Mouse (Mus musculus) kidney, postnatal 0 days (tissue): ENCODE measurements at regions not wholly inside any gene's neighbourhood (a gene's known extent, or its start where the extent isn't known, plus 50 kb on each side); places are given as distances from the start of the nearest gene placed in this dataset.

ENCODE experiments used
- ATAC-seq: fragments of 200-750 bp; cut with Nextera tagmentation; replicated peaks from 2 replicates; pipeline ENCODE4 v1.8.0; 2017; ENCODE audit warnings: low read depth, moderate number of reproducible peaks, moderate TSS enrichment, moderate library complexity; ENCODE audit not compliant: low FRiP score
- DNase-seq: peaks from one replicate; pipeline ENCODE4 v3.0.0-alpha.2; 2016; ENCODE audit warnings: low spot score
- H3K27ac ChIP-seq: fragments of 300-500 bp; sonication (generic); 2 replicates; pipeline ENCODE4 v1.5.1; 2014; ENCODE audit warnings: mild to moderate bottlenecking
- H3K27me3 ChIP-seq: fragments of 300-500 bp; sonication (generic); 2 replicates; pipeline ENCODE4 v1.6.1; 2014; ENCODE audit warnings: low read length, mixed read lengths; ENCODE audit not compliant: insufficient read depth
- H3K36me3 ChIP-seq: fragments of 300-500 bp; sonication (generic); 2 replicates; pipeline ENCODE4 v1.6.1; 2014; ENCODE audit warnings: low read length, mixed read lengths; ENCODE audit not compliant: insufficient read depth
- H3K4me1 ChIP-seq: fragments of 300-500 bp; sonication (generic); replicated peaks from 2 replicates; pipeline ENCODE4 v1.6.1; 2014; ENCODE audit warnings: antibody characterized with exemption, low read length, mixed read lengths; ENCODE audit not compliant: insufficient read depth
- H3K4me2 ChIP-seq: fragments of 300-500 bp; sonication (generic); 2 replicates; pipeline ENCODE4 v1.6.1; 2014; ENCODE audit warnings: mild to moderate bottlenecking, low read length, moderate library complexity, mixed read lengths
- H3K4me3 ChIP-seq: fragments of 300-500 bp; sonication (generic); replicated peaks from 2 replicates; pipeline ENCODE4 v1.5.1; 2014; ENCODE audit warnings: low read depth, low read length
- H3K9ac ChIP-seq: fragments of 300-500 bp; sonication (generic); 2 replicates; pipeline ENCODE4 v1.6.1; 2014; ENCODE audit warnings: low read depth, low read length
- H3K9me3 ChIP-seq: fragments of 300-500 bp; sonication (generic); replicated peaks from 2 replicates; pipeline ENCODE4 v1.6.1; 2016; ENCODE audit warnings: low read length, inconsistent platforms, mixed read lengths
- CTCF ChIP-seq: IDR thresholded peaks from 2 replicates; pipeline ENCODE4 v1.5.1; 2016; ENCODE audit warnings: antibody characterized with exemption, low read depth, mild to moderate bottlenecking, moderate library complexity
- WGBS: fragments of 180-500 bp; shearing (Covaris S2); extraction: QIAGEN DNeasy Blood & Tissue Kit; methylation state at CpG from one replicate; pipeline ENCODE4 v1.1.7; 2014; 5-methylcytosine and 5-hydroxymethylcytosine counted together

DNA sequence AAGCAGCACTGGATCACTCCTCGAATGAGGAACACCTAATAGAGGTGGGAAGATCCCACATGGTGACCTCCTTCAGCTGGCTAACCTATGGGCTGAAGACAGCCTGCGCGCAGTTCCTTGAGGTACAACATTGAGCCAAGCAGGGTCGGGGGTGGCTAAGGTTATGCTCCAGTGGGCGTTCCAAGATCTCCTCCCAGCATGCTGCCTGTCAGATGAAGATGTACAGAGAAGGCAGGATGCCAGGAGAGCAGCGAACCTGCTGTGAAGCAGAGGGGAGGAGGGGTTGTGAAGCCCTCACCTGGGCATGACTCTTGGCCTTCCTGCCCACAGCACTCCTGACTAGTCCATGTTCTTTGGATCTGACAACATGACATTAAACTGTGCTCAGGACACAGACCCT is 212.5 kb downstream of the Ccser2 start:
- DNase-seq = no peak
- ATAC-seq = no peak
- H3K9me3 ChIP-seq = no peaks in the 10 kb centered on the region
- WGBS = 47% methylated on average over 6 of the region's 6 CpGs
- no peak for TF ChIP-seq CTCF
- H3K27me3 ChIP-seq = no peaks in the 10 kb centered on the region
- no peaks in the 10 kb centered on the region for H3K36me3 ChIP-seq
- H3K4me1 ChIP-seq = no peaks in the 10 kb centered on the region
- no peak overlapping the region for H3K4me3 ChIP-seq
- no peak overlapping the region for H3K4me2 ChIP-seq
- H3K9ac ChIP-seq = no peak overlapping the region
- no peak overlapping the region for H3K27ac ChIP-seq

DNA sequence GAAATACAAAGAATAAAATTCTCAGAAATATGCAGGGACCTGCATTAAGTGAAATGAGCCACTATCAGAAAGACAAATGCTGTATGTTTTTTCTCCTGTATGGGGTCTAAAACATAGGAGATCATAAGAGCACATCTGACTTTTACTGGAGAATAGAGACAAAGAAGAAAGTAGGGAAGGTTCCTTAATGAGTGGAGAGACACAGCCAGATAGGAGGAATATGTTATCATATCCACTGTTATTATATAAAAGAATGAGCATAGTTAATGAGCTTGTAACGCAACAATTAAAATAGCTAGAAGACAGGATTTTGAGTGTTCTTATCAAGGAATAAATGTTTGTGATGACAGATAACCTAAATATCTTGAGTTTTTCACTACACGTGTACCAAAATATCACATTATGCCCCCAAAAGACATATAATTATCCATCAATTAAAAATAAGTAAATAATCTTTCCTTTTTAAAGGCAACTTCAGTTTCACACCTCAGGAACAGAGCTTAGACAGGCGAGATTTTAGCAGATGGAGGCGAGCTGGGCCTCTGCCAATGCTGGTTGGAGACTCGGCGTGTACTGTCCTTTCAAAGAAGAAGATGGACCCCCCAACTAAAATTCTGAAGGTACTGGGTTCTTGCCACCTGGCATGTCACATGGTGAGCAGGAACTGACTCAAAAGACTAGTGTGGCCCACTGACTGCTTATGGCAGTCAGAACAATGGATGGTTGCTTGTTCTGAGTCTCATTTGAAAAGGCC is 220.3 kb downstream of the Ccser2 start:
- no peak overlapping the region for H3K27ac ChIP-seq
- H3K4me1 ChIP-seq = no peaks in the 10 kb centered on the region
- DNase-seq (no peak), ATAC-seq (no peak)
- no peaks in the 10 kb centered on the region for H3K9me3 ChIP-seq
- H3K4me2 ChIP-seq = no peak overlapping the region
- no peaks in the 10 kb centered on the region for H3K36me3 ChIP-seq
- no peak overlapping the region for H3K9ac ChIP-seq
- H3K4me3 ChIP-seq = no peak overlapping the region
- 89% methylated on average over 6 of the region's 6 CpGs for WGBS
- H3K27me3 ChIP-seq = no peaks in the 10 kb centered on the region
- TF ChIP-seq CTCF = no peak

DNA sequence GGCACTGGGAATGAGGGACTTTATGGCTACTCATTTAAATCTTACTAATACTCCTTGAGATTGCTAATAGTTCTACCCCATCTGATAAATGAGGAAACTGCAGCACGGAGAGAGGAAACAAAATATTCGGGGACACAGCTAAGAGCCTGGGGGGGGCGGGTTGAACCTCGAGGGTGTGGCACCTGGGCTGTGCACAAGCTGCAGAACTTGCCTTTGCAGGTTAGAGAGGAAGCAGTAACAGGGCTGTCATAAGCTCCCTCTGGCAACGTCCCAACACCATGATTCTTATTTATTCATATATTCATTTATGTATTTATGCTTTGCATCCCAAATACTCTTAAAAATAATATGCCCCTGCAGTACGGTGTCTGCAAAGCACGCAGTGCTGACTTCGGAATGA is 237.5 kb downstream of the Ccser2 start:
- DNase-seq (no peak), ATAC-seq (no peak)
- Histone ChIP-seq H3K4me1 (no peaks in the 10 kb centered on the region), H3K9me3 (no peaks in the 10 kb centered on the region), H3K27me3 (no peaks in the 10 kb centered on the region), H3K4me3 (no peak overlapping the region), H3K9ac (no peak overlapping the region), H3K36me3 (no peaks in the 10 kb centered on the region), H3K27ac (no peak overlapping the region), H3K4me2 (no peak overlapping the region)
- no peak for TF ChIP-seq CTCF
- WGBS = 65% methylated on average over 8 of the region's 8 CpGs

- Histone ChIP-seq H3K27ac (no peak overlapping the region), H3K4me2 (no peak overlapping the region), H3K4me1 (no peaks in the 10 kb centered on the region), H3K4me3 (no peak overlapping the region), H3K27me3 (no peaks in the 10 kb centered on the region), H3K36me3 (no peaks in the 10 kb centered on the region), H3K9me3 (no peaks in the 10 kb centered on the region), H3K9ac (no peak overlapping the region)
- TF ChIP-seq CTCF = no peak
- ATAC-seq (no peak), DNase-seq (no peak)
- WGBS = 72% methylated on average over 6 of the region's 6 CpGs
Measured at GRCm38 (mm10) chr14:36726092-36726491, 242.5 kb downstream of the Ccser2 start.

DNA sequence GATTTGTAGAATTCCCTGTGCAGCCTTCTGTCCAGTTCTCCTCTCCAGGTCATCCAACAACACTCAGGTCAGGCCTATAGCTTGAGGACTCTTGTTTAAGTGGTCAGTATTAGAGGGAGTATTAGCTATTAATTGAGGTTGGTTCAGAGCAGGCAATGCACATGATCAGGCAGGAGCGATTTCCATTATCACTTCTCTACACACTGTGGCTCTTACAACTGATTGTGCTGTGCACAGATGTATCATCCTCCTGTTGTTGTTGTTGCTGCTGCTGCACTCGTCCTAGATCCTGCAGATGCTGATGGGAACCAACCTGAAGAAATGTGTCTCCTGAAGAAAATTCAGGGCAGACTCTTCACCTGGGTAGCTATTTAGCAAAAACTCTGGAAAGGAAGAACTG is 252.9 kb downstream of the Ccser2 start:
- no peak overlapping the region for H3K27ac ChIP-seq
- no peak for TF ChIP-seq CTCF
- no peak overlapping the region for H3K9ac ChIP-seq
- H3K4me1 ChIP-seq = no peaks in the 10 kb centered on the region
- no peak overlapping the region for H3K4me3 ChIP-seq
- ATAC-seq (no peak), DNase-seq (no peak)
- no peak overlapping the region for H3K4me2 ChIP-seq
- no peaks in the 10 kb centered on the region for H3K27me3 ChIP-seq
- H3K36me3 ChIP-seq = no peaks in the 10 kb centered on the region
- H3K9me3 ChIP-seq = no peaks in the 10 kb centered on the region
- 78% methylated on average over 2 of the region's 2 CpGs for WGBS

DNA sequence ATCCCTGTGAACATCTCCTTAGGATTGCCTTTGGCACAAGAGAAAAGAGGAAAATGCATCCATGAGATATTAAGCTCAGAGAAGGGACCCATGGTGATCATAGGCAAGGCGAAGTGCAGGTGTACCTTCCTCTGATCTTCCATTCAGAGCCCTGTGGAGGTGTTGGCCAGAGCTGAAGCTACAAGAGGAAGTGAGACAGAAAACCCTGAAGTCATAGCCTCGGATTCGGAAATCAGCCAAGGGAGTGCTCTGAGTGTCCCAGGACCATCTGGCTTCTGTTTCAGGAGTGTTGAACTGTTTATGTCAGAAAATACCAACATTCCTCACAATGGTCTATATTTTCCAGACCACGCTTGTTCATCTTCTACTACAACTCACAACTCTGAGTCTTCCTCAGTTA is 271.6 kb downstream of the Ccser2 start:
- DNase-seq (no peak), ATAC-seq (no peak)
- Histone ChIP-seq H3K4me1 (no peaks in the 10 kb centered on the region), H3K9me3 (no peaks in the 10 kb centered on the region), H3K27ac (no peak overlapping the region), H3K9ac (no peak overlapping the region), H3K4me3 (no peak overlapping the region), H3K4me2 (no peak overlapping the region), H3K36me3 (no peaks in the 10 kb centered on the region), H3K27me3 (no peaks in the 10 kb centered on the region)
- TF ChIP-seq CTCF = no peak
- 81% methylated on average over 4 of the region's 4 CpGs for WGBS

DNA sequence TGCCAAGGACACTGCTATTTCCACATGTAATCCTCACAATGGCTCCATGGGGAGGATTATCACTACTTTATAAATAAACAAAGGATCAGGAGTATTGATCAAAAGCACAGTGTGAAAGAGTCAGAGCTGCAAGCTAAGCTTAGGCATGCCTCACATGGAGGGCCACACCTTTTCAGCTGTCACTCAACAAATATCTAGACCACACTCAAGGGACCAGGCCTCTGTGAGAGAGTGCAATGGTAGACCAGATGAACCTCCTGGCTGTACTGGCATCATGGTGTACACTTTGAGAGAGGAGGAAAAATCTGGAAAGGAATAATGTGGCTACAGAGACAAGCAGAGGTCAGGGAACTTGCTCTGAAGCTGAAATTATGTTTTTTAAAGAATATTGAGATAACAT is 276.6 kb downstream of the Ccser2 start:
- H3K4me2 ChIP-seq = no peak overlapping the region
- H3K9me3 ChIP-seq = no peaks in the 10 kb centered on the region
- TF ChIP-seq CTCF = no peak
- no peak overlapping the region for H3K4me3 ChIP-seq
- no peak for ATAC-seq
- no peak for DNase-seq
- no peaks in the 10 kb centered on the region for H3K4me1 ChIP-seq
- H3K27me3 ChIP-seq = no peaks in the 10 kb centered on the region
- no peak overlapping the region for H3K9ac ChIP-seq
- H3K27ac ChIP-seq = no peak overlapping the region
- no peaks in the 10 kb centered on the region for H3K36me3 ChIP-seq
